Mouse (Mus musculus): ENCODE measurements at regions not wholly inside any gene's neighbourhood (a gene's known extent, or its start where the extent isn't known, plus 50 kb on each side); places are given as distances from the start of the nearest gene placed in this dataset.

DNA sequence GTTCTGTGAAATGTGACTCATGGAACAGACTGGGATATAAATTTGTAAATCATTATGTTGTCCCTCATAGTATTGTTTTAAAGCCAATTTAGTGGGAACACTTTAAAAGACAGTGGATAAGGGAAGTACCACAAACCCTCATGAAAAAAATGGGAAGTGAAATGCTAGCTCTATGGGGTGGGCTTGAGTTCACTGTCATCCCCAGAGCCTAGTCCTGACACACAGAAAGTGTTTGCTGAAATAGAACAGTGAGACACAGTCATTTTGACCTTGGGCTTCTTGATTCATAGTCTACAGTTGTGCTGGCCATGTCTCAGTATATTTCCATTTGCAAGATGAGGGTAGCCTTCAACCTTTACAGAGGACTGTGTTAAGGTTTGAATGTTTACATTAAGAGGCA, 166.8 kb upstream of the Fggy start:
- no peak overlapping the region for H3K4me3 ChIP-seq (replicated peaks)
- no peaks in the 10 kb centered on the region for H3K27me3 ChIP-seq
- no peaks in the 10 kb centered on the region for H3K36me3 ChIP-seq (replicated peaks)
- ATAC-seq (ENCODE audit: low FRiP score) = no peak
- H3K4me1 ChIP-seq = no peaks in the 10 kb centered on the region
- H3K9me3 ChIP-seq = no peaks in the 10 kb centered on the region
- no peak overlapping the region for H3K9ac ChIP-seq
- no peak overlapping the region for H3K4me2 ChIP-seq
- H3K27ac ChIP-seq = no peak overlapping the region

DNA sequence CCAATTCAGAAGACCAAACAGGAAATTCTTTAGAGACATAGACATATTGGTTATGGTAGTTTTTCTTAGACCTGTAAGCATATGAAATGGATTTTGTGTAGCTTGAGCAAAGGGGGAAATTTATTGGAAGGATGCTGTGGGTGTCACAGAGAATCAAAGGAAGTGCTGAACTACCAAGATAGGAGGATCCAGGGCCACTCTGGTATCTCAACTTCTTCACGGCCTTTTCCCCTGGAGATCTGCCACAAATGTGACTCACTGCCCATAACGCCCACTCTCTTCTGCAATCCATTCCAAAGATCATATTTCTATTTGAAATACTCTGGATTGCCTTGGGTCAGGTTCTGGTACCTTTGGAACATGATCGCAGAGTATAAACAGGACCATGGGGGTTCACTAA, 161.6 kb upstream of the Fggy start:
- ATAC-seq (ENCODE audit: low FRiP score) = no peak
- H3K27me3 ChIP-seq = no peaks in the 10 kb centered on the region
- no peak overlapping the region for H3K4me2 ChIP-seq
- H3K4me1 ChIP-seq = no peaks in the 10 kb centered on the region
- no peak overlapping the region for H3K9ac ChIP-seq
- no peak overlapping the region for H3K4me3 ChIP-seq (replicated peaks)
- no peaks in the 10 kb centered on the region for H3K36me3 ChIP-seq (replicated peaks)
- 87% methylated on average over 3 of the region's 3 CpGs for WGBS
- no peaks in the 10 kb centered on the region for H3K9me3 ChIP-seq
- no peak overlapping the region for H3K27ac ChIP-seq

DNA sequence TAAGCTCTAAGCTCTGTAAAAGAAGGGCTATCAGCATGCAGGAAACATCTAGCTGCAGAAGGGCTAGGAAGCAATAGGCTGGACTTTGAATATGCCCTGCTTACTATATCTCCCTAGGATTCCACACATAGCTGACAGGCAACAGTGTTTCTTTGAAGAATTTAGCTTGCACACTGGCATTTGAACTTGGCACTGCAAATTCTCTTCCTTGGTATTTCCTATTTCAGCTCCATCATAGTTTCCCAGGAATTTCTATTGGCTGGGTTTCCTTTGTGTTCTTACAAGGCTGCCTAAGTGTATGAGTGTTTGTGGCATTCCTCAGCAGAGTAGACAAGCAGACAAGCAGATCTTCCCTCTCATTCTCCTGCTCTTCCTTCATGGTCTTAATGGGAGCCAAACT, 159.0 kb upstream of the Fggy start:
- Histone ChIP-seq H3K27me3 (no peaks in the 10 kb centered on the region), H3K36me3 (replicated peaks) (no peaks in the 10 kb centered on the region), H3K9me3 (no peaks in the 10 kb centered on the region), H3K4me1 (no peaks in the 10 kb centered on the region), H3K4me3 (replicated peaks) (no peak overlapping the region), H3K27ac (no peak overlapping the region), H3K9ac (no peak overlapping the region), H3K4me2 (no peak overlapping the region)
- ATAC-seq (ENCODE audit: low FRiP score) = no peak

DNA sequence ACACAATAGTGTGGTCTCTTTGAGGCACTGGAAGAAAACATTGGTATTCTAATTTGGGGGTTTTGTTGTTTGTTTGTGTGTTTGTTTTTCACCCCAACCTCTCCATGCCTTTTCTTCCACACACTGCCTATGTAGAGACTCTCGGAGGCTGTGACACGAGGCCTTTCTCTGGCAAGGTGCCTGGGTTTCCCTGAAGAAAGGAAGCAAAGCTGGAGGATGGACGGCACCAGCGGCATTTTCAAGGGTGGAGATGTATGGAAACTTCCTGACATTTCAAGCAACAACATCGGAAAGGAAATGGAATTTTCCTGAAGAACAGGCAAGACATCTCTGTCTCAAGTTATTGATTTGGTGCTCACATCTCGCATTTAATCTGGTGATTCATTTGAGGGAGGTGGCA, 155.0 kb upstream of the Fggy start:
- ATAC-seq (ENCODE audit: low FRiP score) = no peak
- Histone ChIP-seq H3K4me1 (no peaks in the 10 kb centered on the region), H3K27me3 (no peaks in the 10 kb centered on the region), H3K4me2 (no peak overlapping the region), H3K9ac (no peak overlapping the region), H3K9me3 (no peaks in the 10 kb centered on the region), H3K27ac (no peak overlapping the region), H3K4me3 (replicated peaks) (no peak overlapping the region), H3K36me3 (replicated peaks) (no peaks in the 10 kb centered on the region)
- WGBS = 90% methylated on average over 6 of the region's 6 CpGs

DNA sequence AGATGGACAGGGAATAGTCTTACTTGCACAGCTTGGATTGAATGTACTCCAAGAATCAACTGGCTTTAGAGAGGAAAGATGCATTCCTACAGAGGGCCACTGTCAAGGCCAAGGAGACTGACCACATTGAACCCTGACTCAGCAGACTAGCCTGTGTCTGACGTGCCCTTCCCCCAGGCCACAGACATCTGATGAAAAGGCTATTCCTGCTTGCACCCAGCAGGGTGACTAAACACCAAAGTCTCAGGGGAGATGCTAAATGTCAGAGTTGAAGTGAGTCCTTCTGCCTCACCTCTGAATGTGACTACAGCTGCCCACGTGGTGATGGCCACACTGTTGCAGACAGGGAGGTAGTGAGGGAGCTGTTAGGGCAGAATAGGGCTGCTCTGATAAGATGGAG, 140.2 kb upstream of the Fggy start:
- ATAC-seq (ENCODE audit: low FRiP score) = no peak
- no peak overlapping the region for H3K4me3 ChIP-seq (replicated peaks)
- WGBS = 40% methylated on average over 2 of the region's 2 CpGs
- no peaks in the 10 kb centered on the region for H3K27me3 ChIP-seq
- no peak overlapping the region for H3K9ac ChIP-seq
- no peak overlapping the region for H3K27ac ChIP-seq
- no peak overlapping the region for H3K4me2 ChIP-seq
- H3K4me1 ChIP-seq = no peaks in the 10 kb centered on the region
- H3K9me3 ChIP-seq = 0 out of 2 replicates have a peak, but pooled peaks cover 3% of the 10 kb centered on the region
- H3K36me3 ChIP-seq (replicated peaks) = no peaks in the 10 kb centered on the region

DNA sequence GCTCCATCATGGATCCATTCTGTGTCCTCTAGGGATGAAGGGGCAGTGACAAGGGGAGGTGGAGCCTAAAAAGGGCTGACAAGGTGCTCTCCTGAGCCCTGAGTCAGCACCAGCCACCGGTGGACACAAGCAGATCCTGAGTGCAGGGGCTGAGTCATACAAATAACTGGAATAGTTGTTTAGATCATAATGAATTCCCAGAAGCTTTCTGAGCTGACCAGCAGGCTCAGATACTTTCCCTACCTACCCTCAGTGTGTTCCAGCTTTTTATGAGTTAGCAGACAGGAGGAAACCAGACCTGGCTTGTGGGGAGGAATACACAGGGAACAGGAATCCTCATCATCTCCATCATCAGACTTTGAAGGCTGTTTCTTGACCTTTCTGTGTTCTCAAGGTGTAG, 130.7 kb upstream of the Fggy start:
- no peak overlapping the region for H3K9ac ChIP-seq
- H3K4me1 ChIP-seq = no peaks in the 10 kb centered on the region
- H3K36me3 ChIP-seq (replicated peaks) = no peaks in the 10 kb centered on the region
- ATAC-seq (ENCODE audit: low FRiP score) = no peak
- H3K4me3 ChIP-seq (replicated peaks) = no peak overlapping the region
- 75% methylated on average over 1 of the region's 1 CpGs for WGBS
- no peak overlapping the region for H3K27ac ChIP-seq
- H3K9me3 ChIP-seq = no peaks in the 10 kb centered on the region
- no peaks in the 10 kb centered on the region for H3K27me3 ChIP-seq
- H3K4me2 ChIP-seq = no peak overlapping the region

DNA sequence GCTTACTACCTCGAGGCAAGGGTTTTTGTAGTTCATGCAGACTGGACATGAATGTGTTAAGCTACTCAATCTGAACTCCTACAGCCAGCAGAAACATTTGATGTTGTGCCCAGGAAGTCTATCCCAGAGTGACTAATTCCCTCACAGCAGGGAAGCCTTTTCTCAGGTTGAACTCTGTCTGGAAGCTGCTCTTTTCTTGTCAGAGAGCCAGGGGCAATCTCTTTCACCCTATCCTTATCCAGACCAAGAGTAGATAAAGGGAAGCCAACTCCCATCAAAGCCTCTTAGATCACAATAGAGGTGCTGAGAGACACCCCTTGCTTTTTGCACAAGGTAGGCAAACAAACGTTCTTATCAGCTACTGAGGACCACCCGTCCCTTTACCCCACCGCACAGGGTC, 122.8 kb upstream of the Fggy start:
- 24% methylated on average over 4 of the region's 4 CpGs for WGBS
- Histone ChIP-seq H3K4me2 (no peak overlapping the region), H3K4me3 (replicated peaks) (no peak overlapping the region), H3K27ac (no peak overlapping the region), H3K27me3 (no peaks in the 10 kb centered on the region), H3K9ac (no peak overlapping the region), H3K36me3 (replicated peaks) (no peaks in the 10 kb centered on the region), H3K9me3 (no peaks in the 10 kb centered on the region), H3K4me1 (peaks cover 3% of the 10 kb centered on the region; the same call in 1 of the 2 replicates)
- ATAC-seq (ENCODE audit: low FRiP score) = no peak

DNA sequence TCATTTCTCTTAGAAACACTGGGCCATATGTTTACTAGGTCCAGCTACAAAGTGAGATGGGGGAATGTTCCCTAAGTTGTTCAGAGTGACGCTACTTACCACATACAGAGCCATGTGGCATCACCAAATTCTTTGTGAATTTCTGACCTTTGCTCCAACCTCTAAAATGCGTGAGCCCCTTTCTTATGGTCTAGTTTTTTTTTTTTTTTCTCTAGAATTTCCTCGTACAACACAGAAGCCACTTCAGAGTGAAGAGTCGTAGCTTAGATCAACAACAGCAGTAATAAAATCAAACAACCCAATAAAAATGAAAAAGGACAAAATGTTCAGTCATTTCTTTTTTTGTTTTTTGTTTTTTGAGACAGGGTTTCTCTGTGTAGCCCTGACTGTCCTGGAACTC, 122.2 kb upstream of the Fggy start:
- H3K9ac ChIP-seq = no peak overlapping the region
- no peak overlapping the region for H3K4me3 ChIP-seq (replicated peaks)
- no peaks in the 10 kb centered on the region for H3K36me3 ChIP-seq (replicated peaks)
- H3K4me1 ChIP-seq = peaks cover 6% of the 10 kb centered on the region; the same call in 1 of the 2 replicates
- ATAC-seq (ENCODE audit: low FRiP score) = no peak
- H3K9me3 ChIP-seq = no peaks in the 10 kb centered on the region
- no peaks in the 10 kb centered on the region for H3K27me3 ChIP-seq
- no peak overlapping the region for H3K27ac ChIP-seq
- 61% methylated on average over 4 of the region's 4 CpGs for WGBS
- H3K4me2 ChIP-seq = no peak overlapping the region

DNA sequence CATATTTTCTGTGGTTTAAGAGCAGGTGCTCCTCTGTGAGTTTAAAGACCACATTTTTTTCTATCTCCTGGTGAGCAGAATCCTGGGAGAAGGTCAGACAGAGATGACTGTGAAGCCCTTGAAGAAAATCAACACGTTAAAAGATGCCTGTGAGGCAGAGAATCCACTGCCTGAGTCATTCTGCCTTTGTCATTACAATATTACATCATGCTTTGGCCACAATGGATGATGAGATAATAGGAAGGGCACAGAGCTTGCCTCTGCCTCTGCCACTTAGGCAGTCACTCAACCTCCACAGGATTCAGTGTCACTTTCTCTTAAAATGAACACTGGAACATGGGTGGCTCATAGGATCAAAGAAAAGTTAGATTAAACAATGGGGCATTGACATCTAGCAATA, 117.5 kb upstream of the Fggy start:
- H3K27me3 ChIP-seq = no peaks in the 10 kb centered on the region
- no peak overlapping the region for H3K27ac ChIP-seq
- 27% methylated on average over 1 of the region's 1 CpGs for WGBS
- H3K4me2 ChIP-seq = no peak overlapping the region
- H3K4me1 ChIP-seq = 0 out of 2 replicates have a peak, but pooled peaks cover 4% of the 10 kb centered on the region
- no peaks in the 10 kb centered on the region for H3K9me3 ChIP-seq
- no peak overlapping the region for H3K9ac ChIP-seq
- no peak overlapping the region for H3K4me3 ChIP-seq (replicated peaks)
- no peaks in the 10 kb centered on the region for H3K36me3 ChIP-seq (replicated peaks)
- ATAC-seq (ENCODE audit: low FRiP score) = no peak

DNA sequence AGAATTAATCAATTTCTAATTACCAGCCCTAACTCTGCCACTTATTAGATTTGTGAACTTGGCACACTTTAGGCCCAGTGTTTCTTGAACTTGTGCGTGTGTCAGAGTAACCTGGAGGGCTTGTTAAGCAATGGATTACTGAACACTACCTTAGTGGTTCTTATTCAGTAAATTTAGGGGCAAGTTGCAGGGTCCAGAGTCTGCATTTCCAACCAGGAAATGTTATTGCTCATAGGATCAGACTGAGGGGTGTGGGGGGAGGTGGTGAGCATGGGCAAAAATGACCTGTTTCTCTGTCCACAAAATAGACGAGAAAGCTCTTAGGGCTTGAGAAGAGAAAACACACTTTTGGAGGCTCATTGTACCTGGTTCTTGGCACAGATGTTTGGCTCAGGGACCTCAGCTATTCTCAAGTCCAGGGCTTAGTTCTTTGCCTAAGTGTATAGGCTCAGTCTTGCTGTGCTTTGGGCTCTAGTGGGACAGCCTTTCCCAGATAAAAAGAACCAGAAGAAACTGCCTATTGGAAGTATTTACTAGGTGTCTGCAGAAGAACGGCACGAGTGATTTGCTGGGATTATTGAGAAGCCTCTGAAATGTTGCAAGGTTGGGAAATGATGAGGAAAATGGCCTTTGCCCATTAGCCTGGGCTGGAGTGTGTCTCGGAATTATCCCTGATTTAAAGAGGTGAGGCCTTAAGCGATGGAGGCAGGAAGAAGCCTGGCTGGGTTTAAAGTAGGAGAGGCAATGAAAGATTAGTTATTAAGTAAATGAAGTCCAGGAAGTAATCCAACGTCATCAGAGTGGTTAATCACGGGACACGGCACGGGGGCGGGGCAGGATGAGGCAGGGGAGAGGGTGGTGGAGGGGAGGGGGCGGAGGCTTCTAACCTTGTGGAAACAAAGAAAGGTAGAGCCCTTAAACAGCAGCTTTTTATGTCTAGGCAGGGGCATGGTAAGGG, 113.2 kb upstream of the Fggy start:
- Histone ChIP-seq H3K27ac (no peak overlapping the region), H3K27me3 (no peaks in the 10 kb centered on the region), H3K4me1 (0 out of 2 replicates have a peak, but pooled peaks cover 4% of the 10 kb centered on the region), H3K4me3 (replicated peaks) (no peak overlapping the region), H3K9ac (no peak overlapping the region), H3K36me3 (replicated peaks) (no peaks in the 10 kb centered on the region), H3K9me3 (no peaks in the 10 kb centered on the region), H3K4me2 (no peak overlapping the region)
- ATAC-seq (ENCODE audit: low FRiP score) = no peak
- WGBS = 56% methylated on average over 12 of the region's 12 CpGs

DNA sequence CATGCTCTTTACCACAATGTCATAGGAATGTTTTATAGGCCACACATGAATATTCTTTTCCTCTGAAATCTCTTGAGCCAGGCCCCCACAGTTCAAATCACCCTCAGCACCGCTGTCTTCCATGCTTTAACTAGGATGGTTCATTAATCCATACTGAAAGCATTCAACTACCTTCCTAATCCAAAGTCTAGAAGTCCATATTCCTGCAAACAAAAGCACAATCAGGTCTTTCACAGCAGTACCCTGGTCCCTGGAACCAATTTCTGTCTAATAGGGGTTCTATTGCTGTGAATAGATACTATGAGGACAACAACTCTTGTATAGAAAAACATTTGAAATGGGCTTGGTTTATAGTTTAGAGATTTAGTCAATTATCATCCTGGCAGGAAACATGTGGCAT, 107.0 kb upstream of the Fggy start:
- Histone ChIP-seq H3K36me3 (replicated peaks) (no peaks in the 10 kb centered on the region), H3K9me3 (no peaks in the 10 kb centered on the region), H3K4me2 (no peak overlapping the region), H3K4me3 (replicated peaks) (no peak overlapping the region), H3K27me3 (no peaks in the 10 kb centered on the region), H3K27ac (no peak overlapping the region), H3K9ac (no peak overlapping the region), H3K4me1 (no peaks in the 10 kb centered on the region)
- no peak for ATAC-seq (ENCODE audit: low FRiP score)
- 41% methylated on average over 1 of the region's 1 CpGs for WGBS

DNA sequence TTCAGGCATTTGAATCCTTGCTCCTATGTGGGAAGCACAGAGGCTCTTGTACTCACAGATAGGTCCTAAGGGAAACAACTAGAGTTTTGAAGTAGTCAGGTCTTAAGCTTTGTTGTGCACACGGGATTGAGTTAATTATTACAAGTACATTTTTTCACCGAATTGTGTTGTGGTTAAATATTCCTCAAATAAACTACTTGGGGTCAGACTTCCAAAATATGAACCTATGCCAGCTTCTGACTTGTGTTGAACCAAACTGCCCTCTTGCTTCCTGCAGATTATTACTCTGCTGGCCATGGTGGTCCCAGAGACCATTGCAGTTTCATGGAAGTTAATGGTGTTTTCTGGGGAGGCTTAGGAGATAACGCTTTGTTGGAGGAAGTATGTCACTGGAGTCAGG, 105.5 kb upstream of the Fggy start:
- H3K36me3 ChIP-seq (replicated peaks) = no peaks in the 10 kb centered on the region
- no peak overlapping the region for H3K4me2 ChIP-seq
- ATAC-seq (ENCODE audit: low FRiP score) = no peak
- no peak overlapping the region for H3K9ac ChIP-seq
- no peaks in the 10 kb centered on the region for H3K9me3 ChIP-seq
- no peaks in the 10 kb centered on the region for H3K27me3 ChIP-seq
- no peak overlapping the region for H3K4me3 ChIP-seq (replicated peaks)
- H3K27ac ChIP-seq = no peak overlapping the region
- 89% methylated on average over 3 of the region's 3 CpGs for WGBS
- H3K4me1 ChIP-seq = no peaks in the 10 kb centered on the region

DNA sequence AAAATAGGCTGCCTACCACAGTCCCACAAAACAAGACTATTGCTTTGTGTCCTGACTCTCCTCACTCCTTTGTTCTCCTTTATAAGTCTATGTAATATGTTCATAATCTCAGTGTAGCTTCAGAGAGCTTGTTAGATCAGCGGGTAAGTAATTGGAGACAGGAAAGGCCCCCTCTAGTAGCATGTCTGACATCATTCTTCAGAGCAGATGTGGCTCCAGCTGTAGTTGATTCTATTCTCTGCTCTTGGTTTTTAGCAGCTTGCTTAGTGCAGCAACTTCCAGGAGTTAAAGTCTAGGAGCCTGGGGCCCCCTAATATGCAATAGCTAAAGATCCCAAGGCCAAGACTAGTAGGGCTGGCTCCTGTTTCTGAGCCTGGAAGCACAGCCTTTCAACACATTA, 101.0 kb upstream of the Fggy start:
- H3K9ac ChIP-seq = no peak overlapping the region
- no peak overlapping the region for H3K27ac ChIP-seq
- 81% methylated on average over 1 of the region's 1 CpGs for WGBS
- no peak overlapping the region for H3K4me2 ChIP-seq
- no peaks in the 10 kb centered on the region for H3K27me3 ChIP-seq
- H3K9me3 ChIP-seq = no peaks in the 10 kb centered on the region
- no peaks in the 10 kb centered on the region for H3K36me3 ChIP-seq (replicated peaks)
- H3K4me1 ChIP-seq = no peaks in the 10 kb centered on the region
- ATAC-seq (ENCODE audit: low FRiP score) = no peak
- H3K4me3 ChIP-seq (replicated peaks) = no peak overlapping the region
